Mouse (Mus musculus): Measurements from ENCODE around the gene Klhl22.

DNA sequence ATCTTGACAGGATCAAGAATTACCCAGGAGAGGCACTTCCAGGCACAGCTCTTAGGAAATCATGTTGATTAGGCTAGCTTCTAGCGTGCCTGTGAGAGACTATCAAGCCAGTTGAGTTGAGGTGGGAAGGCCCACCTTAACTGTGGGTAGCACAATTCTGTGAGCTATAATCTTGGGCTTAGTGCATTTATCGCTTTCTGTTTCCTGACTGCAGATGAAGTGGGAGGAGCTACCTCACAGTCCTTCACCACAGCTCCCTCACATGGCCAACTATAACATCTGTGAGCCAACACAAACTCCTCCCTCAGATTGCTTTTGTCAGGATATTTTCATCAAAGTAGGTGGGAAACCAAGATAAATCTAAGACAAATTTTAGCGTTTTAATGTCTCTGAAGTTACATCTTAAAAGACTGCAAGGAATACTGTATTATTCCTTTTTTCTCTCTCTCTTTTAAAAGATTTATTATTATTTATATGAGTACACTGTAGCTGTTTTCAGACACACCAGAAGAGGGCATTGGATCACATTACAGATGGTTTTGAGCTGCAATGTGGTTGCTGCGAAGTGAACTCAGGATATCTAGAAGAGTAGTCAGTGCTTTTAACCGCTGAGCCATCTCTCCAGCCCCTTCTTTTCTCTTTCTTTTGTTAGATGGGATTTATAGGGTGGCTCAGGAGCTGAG, 32.1 kb upstream of the Klhl22 start:
- TF ChIP-seq CTCF (IDR thresholded peaks at IDR 0.05; ENCODE audit: insufficient read depth, low read length) (peak; percentile 39), POLR2A (IDR thresholded peaks at IDR 0.05; ENCODE audit: borderline replicate concordance, extremely low read depth, low read depth, low read length) (no peak)

Measured in lung, adult 2 months (tissue).